Mouse (Mus musculus) myocyte (in vitro differentiated cells): ENCODE measurements at regions not wholly inside any gene's neighbourhood (a gene's known extent, or its start where the extent isn't known, plus 50 kb on each side); places are given as distances from the start of the nearest gene placed in this dataset.

Source experiments
- H3K27me3 ChIP-seq: one replicate; pipeline ENCODE4 v1.6.1; 2011; ENCODE audit not compliant: control insufficient read depth, insufficient read depth, insufficient read length
- H3K36me3 ChIP-seq: one replicate; pipeline ENCODE4 v1.6.1; 2011; ENCODE audit not compliant: control insufficient read depth, insufficient read depth
- H3K4me2 ChIP-seq: one replicate; pipeline ENCODE4 v1.6.1; 2011; ENCODE audit warnings: low read depth, control low read depth
- H3K4me3 ChIP-seq: one replicate; pipeline ENCODE4 v1.5.1; 2011; ENCODE audit warnings: mild to moderate bottlenecking, control low read depth, moderate library complexity
- H3K79me2 ChIP-seq: one replicate; pipeline ENCODE4 v1.6.1; 2011; ENCODE audit not compliant: control insufficient read depth, insufficient read depth
- H3ac ChIP-seq: one replicate; pipeline ENCODE4 v1.6.1; 2011; ENCODE audit not compliant: control insufficient read depth, insufficient read length
- CEBPB ChIP-seq: IDR thresholded peaks from 2 replicates; pipeline ENCODE4 v1.6.1; 2011; ENCODE audit warnings: mild to moderate bottlenecking, moderate library complexity; ENCODE audit not compliant: poor library complexity, insufficient read depth, severe bottlenecking
- E2F4 ChIP-seq: IDR thresholded peaks from one replicate; pipeline ENCODE4 v1.6.1; 2011; ENCODE audit warnings: mild to moderate bottlenecking, control low read depth, moderate library complexity; ENCODE audit not compliant: insufficient read depth
- MAX ChIP-seq: IDR thresholded peaks from one replicate; pipeline ENCODE4 v1.6.1; 2011; ENCODE audit warnings: low read depth, mild to moderate bottlenecking, control low read depth
- MYOD1 ChIP-seq, 3 experiments: IDR thresholded peaks; one replicate each; pipeline ENCODE4 v1.6.1; 2011; ENCODE audit warnings: control low read depth in 2 of 3, low read depth in 2 of 3, mild to moderate bottlenecking in 2 of 3, moderate library complexity in 1 of 3; ENCODE audit not compliant: insufficient read length in 2 of 3, control insufficient read depth in 1 of 3
- MYOG ChIP-seq, 3 experiments: IDR thresholded peaks; one replicate each; pipeline ENCODE4 v1.6.1; 2011; ENCODE audit warnings: control low read depth in 2 of 3, low read depth in 2 of 3, mild to moderate bottlenecking in 2 of 3; ENCODE audit not compliant: insufficient read length in 2 of 3, control insufficient read depth in 1 of 3, insufficient read depth in 1 of 3
- POLR2A ChIP-seq: IDR thresholded peaks from one replicate; pipeline ENCODE4 v1.6.1; 2011; ENCODE audit warnings: low read depth, mild to moderate bottlenecking, control low read depth, moderate library complexity; ENCODE audit not compliant: insufficient read length
- POLR2AphosphoS2 ChIP-seq: IDR thresholded peaks from one replicate; pipeline ENCODE4 v1.6.1; 2011; ENCODE audit warnings: low read depth, control low read depth; ENCODE audit not compliant: insufficient read length
- REST ChIP-seq: IDR thresholded peaks from one replicate; pipeline ENCODE4 v1.6.1; 2011; ENCODE audit warnings: mild to moderate bottlenecking, control low read depth, moderate library complexity; ENCODE audit not compliant: insufficient read depth, insufficient read length
- SRF ChIP-seq: IDR thresholded peaks from one replicate; pipeline ENCODE4 v1.6.1; 2011; ENCODE audit warnings: low read depth; ENCODE audit not compliant: control insufficient read depth, insufficient read length
- TCF12 ChIP-seq: IDR thresholded peaks from one replicate; pipeline ENCODE4 v1.6.1; 2011; ENCODE audit warnings: mild to moderate bottlenecking, control low read depth; ENCODE audit not compliant: poor library complexity, insufficient read depth, severe bottlenecking
- TCF3 ChIP-seq: IDR thresholded peaks from one replicate; pipeline ENCODE4 v1.6.1; 2011; ENCODE audit warnings: low read depth, control low read depth; ENCODE audit not compliant: insufficient read length
- USF1 ChIP-seq: IDR thresholded peaks from one replicate; pipeline ENCODE4 v1.6.1; 2011; ENCODE audit warnings: low read depth, mild to moderate bottlenecking, control low read depth, moderate library complexity

DNA sequence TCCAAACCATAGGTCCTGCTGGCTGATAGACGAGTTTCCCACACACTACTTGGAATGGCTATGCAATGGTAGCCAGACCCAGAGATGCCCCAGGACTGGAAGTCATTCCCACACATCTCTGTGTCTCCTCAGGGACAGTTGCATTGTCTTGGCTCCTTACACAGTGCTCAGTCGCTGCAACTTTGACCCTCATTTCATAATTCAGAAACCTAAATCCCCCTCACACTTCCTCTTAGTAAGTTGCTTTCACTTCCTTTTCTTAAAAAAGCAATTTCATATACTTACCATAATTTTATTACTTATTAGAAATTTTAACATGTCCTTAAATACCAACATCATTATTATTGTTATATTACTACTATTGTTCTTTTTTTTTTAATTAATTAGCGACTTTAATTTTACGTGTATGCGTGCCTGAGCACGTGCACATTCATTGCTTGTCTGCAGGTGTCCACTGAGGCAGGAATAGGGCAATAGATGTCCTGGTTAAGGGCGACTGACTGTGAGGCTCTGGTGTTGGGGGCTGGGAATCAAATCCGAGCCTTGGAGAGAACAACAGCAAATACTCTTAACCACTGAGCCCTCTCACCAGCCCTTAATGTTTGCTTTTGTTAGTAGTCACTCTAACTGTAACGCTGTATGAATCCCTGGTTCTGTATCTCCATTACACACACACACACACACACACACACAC lies 129.9 kb upstream of the Tle3 start:
- Histone ChIP-seq H3K27me3 (peaks cover 28% of the 10 kb centered on the region), H3K79me2 (no peaks in the 10 kb centered on the region), H3K4me2 (no peak overlapping the region), H3ac (no peak overlapping the region), H3K4me3 (no peak overlapping the region), H3K36me3 (no peaks in the 10 kb centered on the region)
- TF ChIP-seq SRF = no peak
- TF ChIP-seq CEBPB = no peak
- TF ChIP-seq TCF12 = no peak
- no peak for TF ChIP-seq REST
- TF ChIP-seq POLR2AphosphoS2 = no peak
- no peak for TF ChIP-seq MYOG (IDR thresholded peaks at IDR 0.05; ENCODE audit: control insufficient read depth in 1 of 3, insufficient read depth in 1 of 3, insufficient read length in 2 of 3, low read depth in 2 of 3)
- no peak for TF ChIP-seq E2F4
- no peak for TF ChIP-seq TCF3
- no peak for TF ChIP-seq POLR2A
- TF ChIP-seq USF1 = no peak
- no peak for TF ChIP-seq MAX
- TF ChIP-seq MYOD1 (IDR thresholded peaks at IDR 0.05; ENCODE audit: control insufficient read depth in 1 of 3, insufficient read length in 2 of 3, low read depth in 2 of 3) = no peak

DNA sequence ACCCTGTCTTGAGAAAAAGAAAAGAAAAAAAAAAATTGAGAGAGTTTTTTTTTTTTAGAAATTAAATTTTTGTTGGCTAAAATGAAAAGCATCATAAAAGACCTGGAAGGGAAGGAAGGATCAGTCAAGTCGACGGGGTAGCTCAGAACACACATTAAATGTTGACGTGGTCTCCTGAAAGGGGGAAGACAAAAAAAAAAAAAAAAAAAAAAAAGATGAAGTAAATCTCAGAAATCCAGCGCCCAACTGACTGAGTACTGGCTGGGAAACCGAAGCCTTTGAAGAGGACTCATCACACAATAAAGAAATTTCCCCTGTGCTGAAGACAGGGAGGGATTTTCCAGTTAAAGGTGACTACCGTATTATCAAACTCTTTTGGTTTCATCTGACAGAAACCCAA lies 128.9 kb upstream of the Tle3 start:
- H3K27me3 ChIP-seq = peaks cover 20% of the 10 kb centered on the region
- no peaks in the 10 kb centered on the region for H3K36me3 ChIP-seq
- no peak overlapping the region for H3K4me2 ChIP-seq
- no peaks in the 10 kb centered on the region for H3K79me2 ChIP-seq
- no peak overlapping the region for H3K4me3 ChIP-seq
- TF ChIP-seq MAX = no peak
- no peak overlapping the region for H3ac ChIP-seq

GRCm38 (mm10) chr9:61249691-61250425 lies 122.3 kb upstream of the Tle3 start:
- H3K4me3 ChIP-seq = no peak overlapping the region
- H3K79me2 ChIP-seq = no peaks in the 10 kb centered on the region
- no peak overlapping the region for H3ac ChIP-seq
- no peaks in the 10 kb centered on the region for H3K36me3 ChIP-seq
- no peak overlapping the region for H3K4me2 ChIP-seq
- TF ChIP-seq MYOD1 (IDR thresholded peaks at IDR 0.05; ENCODE audit: control insufficient read depth in 1 of 3, insufficient read length in 2 of 3, low read depth in 2 of 3) (no peak), REST (no peak), POLR2A (no peak), TCF3 (no peak), MYOG (IDR thresholded peaks at IDR 0.05; ENCODE audit: control insufficient read depth in 1 of 3, insufficient read depth in 1 of 3, insufficient read length in 2 of 3, low read depth in 2 of 3) (no peak)
- H3K27me3 ChIP-seq = no peaks in the 10 kb centered on the region

DNA sequence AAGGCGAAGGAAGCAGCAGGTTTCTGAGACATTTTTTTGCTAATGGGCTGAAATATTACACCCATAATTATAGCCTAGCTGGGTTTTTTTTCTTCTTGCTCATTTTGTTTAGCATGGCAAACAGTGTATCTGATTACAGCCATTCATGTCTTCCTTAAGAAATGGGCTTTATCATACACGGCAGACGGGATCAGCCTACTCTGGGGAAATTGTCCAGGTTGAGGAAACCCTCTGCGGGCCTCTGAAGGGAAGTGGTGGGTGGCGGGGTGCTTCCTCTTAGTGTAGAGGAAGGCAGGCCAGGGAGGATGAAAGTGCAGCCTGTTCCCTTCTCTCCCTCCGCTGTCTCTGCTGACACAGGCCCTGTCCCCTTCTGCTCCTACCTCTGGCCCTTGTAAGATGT lies 120.6 kb upstream of the Tle3 start:
- no peak overlapping the region for H3K4me3 ChIP-seq
- no peaks in the 10 kb centered on the region for H3K36me3 ChIP-seq
- TF ChIP-seq E2F4 (no peak), TCF12 (no peak), REST (no peak), POLR2AphosphoS2 (no peak), USF1 (no peak), SRF (no peak), MAX (no peak), POLR2A (no peak), MYOD1 (IDR thresholded peaks at IDR 0.05; ENCODE audit: control insufficient read depth in 1 of 3, insufficient read length in 2 of 3, low read depth in 2 of 3) (no peak), MYOG (IDR thresholded peaks at IDR 0.05; ENCODE audit: control insufficient read depth in 1 of 3, insufficient read depth in 1 of 3, insufficient read length in 2 of 3, low read depth in 2 of 3) (no peak), CEBPB (no peak), TCF3 (no peak)

GRCm38 (mm10) chr9:61253761-61254160 lies 118.4 kb upstream of the Tle3 start:
- H3K4me2 ChIP-seq = no peak overlapping the region
- no peaks in the 10 kb centered on the region for H3K36me3 ChIP-seq
- H3K4me3 ChIP-seq = no peak overlapping the region
- no peaks in the 10 kb centered on the region for H3K79me2 ChIP-seq
- no peak overlapping the region for H3ac ChIP-seq
- TF ChIP-seq REST = no peak
- no peak for TF ChIP-seq MAX
- TF ChIP-seq USF1 = no peak
- H3K27me3 ChIP-seq = no peaks in the 10 kb centered on the region

More for the DNA sequence above, 120.6 kb upstream of the Tle3 start:
- Histone ChIP-seq H3K4me2 (no peak overlapping the region), H3K27me3 (no peaks in the 10 kb centered on the region), H3K79me2 (no peaks in the 10 kb centered on the region), H3ac (no peak overlapping the region)
